Mouse (Mus musculus): ENCODE measurements around the gene Cmpk2. TPM values are rescaled to one million over a fixed set of nuclear protein-coding genes. Genes with fewer than 3 reads are reported as not detected.

The Cmpk2 gene
- polyA plus RNA-seq, 1 experiment from 2014 or later: 7.4 TPM

DNA sequence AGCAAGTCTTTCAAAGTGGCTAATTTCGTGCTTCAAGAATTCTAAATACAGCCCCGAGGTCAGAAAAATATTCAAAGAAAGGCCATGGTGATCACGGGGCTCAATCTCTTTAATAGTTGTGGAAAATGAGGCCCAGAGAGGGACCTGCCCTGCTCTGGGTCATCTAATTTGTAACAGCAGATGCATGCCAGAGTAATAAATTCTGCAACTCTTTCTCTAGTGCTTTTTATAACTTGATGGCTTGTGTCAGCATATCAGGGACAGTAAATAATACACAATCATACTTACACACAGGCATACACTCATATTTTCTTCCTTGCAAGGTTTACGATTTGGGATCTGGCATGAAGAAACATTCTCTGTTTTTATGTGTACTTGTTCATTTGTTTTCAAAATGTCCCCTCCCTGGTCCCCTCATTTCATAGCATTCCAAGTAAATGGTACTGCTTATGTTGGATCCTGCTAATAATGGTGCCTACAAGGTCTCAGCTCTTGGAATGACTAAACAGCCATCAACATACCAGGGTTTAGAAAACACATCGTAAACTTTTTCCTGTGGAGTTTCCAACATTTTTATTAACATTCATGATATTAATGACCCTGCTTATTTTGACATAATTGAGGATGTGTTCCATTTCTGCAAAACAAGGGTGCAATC is 19.7 kb downstream of the Cmpk2 start:
- 44% methylated on average over 5 of the region's 5 CpGs for WGBS
- H3K4me1 ChIP-seq (replicated peaks): peaks cover 16% of the 10 kb centered on the region
- H3K27ac ChIP-seq: 0 out of 2 replicates have a peak overlapping the region, but pooled peaks have one; percentile 3
- H3K36me3 ChIP-seq: no peaks in the 10 kb centered on the region
- no peaks in the 10 kb centered on the region for H3K27me3 ChIP-seq (ENCODE audit: insufficient read depth, poor library complexity, severe bottlenecking)
- no peaks in the 10 kb centered on the region for H3K9me3 ChIP-seq
- DNase-seq (ENCODE audit: low spot score): no peak
- H3K4me3 ChIP-seq: no peak overlapping the region

GRCm38 (mm10) chr12:26489942-26490341 is 20.9 kb downstream of the Cmpk2 start:
- DNase-seq (ENCODE audit: low spot score): no peak
- Histone ChIP-seq H3K27me3 (ENCODE audit: insufficient read depth, poor library complexity, severe bottlenecking) (no peaks in the 10 kb centered on the region), H3K4me3 (no peak overlapping the region), H3K4me1 (replicated peaks) (peaks cover 16% of the 10 kb centered on the region), H3K36me3 (no peaks in the 10 kb centered on the region), H3K27ac (no peak overlapping the region), H3K9me3 (no peaks in the 10 kb centered on the region)
- 89% methylated on average over 1 of the region's 1 CpGs for WGBS

DNA sequence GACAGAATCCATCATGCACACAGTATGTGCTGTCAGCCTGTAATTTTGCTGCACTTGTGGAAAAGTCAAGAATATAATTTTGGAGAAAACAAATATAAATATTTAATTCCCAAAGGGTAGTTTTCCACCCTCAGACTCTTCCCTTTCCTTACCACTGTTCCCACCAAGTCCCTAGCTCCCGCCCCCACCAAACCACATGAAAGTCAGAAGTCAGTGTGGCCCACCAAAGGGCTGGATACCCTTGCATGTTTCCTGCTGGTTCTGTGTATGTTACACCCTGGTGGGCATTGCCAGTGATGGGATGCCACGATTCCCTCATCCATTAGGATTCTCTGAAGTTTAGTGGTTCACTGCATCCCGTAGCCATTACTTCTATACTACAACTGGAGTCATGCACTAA is 32.0 kb downstream of the Cmpk2 start:
- no peaks in the 10 kb centered on the region for H3K27me3 ChIP-seq (ENCODE audit: insufficient read depth, poor library complexity, severe bottlenecking)
- no peak overlapping the region for H3K4me3 ChIP-seq
- WGBS: 82% methylated on average over 3 of the region's 3 CpGs
- H3K9me3 ChIP-seq: no peaks in the 10 kb centered on the region
- H3K4me1 ChIP-seq (replicated peaks): no peaks in the 10 kb centered on the region
- no peaks in the 10 kb centered on the region for H3K36me3 ChIP-seq
- no peak for DNase-seq (ENCODE audit: low spot score)
- no peak overlapping the region for H3K27ac ChIP-seq

DNA sequence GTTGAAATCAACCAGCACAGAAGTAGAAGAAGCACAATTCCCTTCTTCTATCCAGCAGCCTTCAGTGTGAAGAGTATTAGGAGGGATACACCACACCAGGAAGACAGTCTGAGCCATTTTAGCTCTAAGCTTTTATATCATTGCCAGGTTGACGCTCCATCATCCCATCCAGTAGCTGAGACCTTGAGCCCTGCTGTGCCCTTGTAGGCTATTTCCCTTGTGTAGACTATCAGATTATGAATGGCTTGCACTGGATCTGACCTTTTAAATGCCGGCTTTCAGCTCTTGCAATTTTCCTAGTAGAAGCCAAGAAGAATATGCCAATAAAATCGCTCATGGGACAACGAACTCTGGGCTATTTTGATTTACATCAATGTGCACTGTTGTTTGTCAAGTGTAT is 42.0 kb downstream of the Cmpk2 start:
- no peak overlapping the region for H3K27ac ChIP-seq
- H3K36me3 ChIP-seq: no peaks in the 10 kb centered on the region
- no peaks in the 10 kb centered on the region for H3K27me3 ChIP-seq (ENCODE audit: insufficient read depth, poor library complexity, severe bottlenecking)
- no peaks in the 10 kb centered on the region for H3K4me1 ChIP-seq (replicated peaks)
- no peaks in the 10 kb centered on the region for H3K9me3 ChIP-seq
- DNase-seq (ENCODE audit: low spot score): no peak
- 91% methylated on average over 4 of the region's 4 CpGs for WGBS
- no peak overlapping the region for H3K4me3 ChIP-seq

GRCm38 (mm10) chr12:26518206-26518605 is 49.2 kb downstream of the Cmpk2 start:
- H3K4me1 ChIP-seq (replicated peaks): no peaks in the 10 kb centered on the region
- 87% methylated on average over 3 of the region's 3 CpGs for WGBS
- no peak for DNase-seq (ENCODE audit: low spot score)
- H3K27me3 ChIP-seq (ENCODE audit: insufficient read depth, poor library complexity, severe bottlenecking): no peaks in the 10 kb centered on the region
- H3K27ac ChIP-seq: no peak overlapping the region
- H3K36me3 ChIP-seq: no peaks in the 10 kb centered on the region
- no peak overlapping the region for H3K4me3 ChIP-seq
- H3K9me3 ChIP-seq: no peaks in the 10 kb centered on the region

DNA sequence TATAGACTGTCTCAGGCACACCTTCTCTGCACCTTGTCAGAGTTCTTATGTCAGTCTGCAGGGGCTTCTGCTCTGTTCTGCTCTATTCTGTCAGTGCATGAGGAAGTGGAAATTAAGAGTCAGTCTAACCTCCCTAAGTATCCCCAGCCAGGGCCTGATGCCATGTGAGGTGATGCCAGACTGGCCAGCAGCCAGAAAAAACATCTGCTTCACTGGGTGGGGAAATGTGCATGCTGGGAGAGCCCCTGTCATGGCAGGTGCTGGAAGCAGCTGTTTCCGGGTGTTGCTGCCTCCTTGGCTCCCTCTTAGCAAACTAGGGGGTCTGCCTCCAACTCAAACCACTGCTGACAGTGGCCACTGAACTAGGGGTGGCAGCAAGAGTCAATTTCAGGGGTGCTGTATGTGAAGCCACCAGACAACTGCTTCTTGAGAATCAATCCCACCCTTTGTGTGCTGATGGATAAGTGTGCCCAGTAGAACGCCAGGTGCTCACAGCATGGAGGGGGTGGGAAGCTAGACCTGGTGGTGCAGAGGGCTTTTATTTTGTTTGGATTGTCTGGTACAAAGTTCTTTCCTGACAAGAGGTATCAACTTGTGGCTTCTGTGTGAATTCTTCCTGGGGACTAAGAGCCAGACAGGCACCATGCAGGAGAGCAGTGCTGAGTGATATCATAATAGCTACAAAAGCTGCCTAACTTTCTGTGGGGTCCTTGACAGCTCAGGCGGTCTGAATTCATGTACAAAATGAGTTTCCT is 56.1 kb downstream of the Cmpk2 start:
- H3K27me3 ChIP-seq (ENCODE audit: insufficient read depth, poor library complexity, severe bottlenecking): no peaks in the 10 kb centered on the region
- WGBS: 76% methylated on average over 3 of the region's 3 CpGs
- 0 out of 2 replicates have a peak, but pooled peaks cover 4% of the 10 kb centered on the region for H3K4me1 ChIP-seq (replicated peaks)
- H3K36me3 ChIP-seq: no peaks in the 10 kb centered on the region
- peak overlapping the region; percentile 23; the same call in 1 of the 2 replicates for H3K27ac ChIP-seq
- no peak overlapping the region for H3K4me3 ChIP-seq
- no peak for DNase-seq (ENCODE audit: low spot score)
- H3K9me3 ChIP-seq: 0 out of 2 replicates have a peak, but pooled peaks cover 3% of the 10 kb centered on the region

DNA sequence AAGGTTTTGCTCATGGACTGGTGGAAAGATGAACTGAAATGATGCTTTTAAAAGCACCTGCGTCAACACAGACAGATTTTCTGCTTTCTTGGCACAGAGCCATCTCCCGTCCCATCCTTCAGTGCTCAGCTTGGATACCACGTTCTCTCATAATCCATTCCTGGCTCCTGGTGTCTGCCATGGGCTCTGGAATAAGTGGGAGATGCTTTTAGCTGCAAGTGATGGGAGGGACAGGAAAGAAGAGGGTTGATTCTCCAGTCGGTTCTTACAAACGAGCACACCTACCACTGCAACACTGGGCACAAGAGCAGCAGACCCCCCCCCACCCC is 56.7 kb downstream of the Cmpk2 start:
- 77% methylated on average over 5 of the region's 5 CpGs for WGBS
- H3K4me1 ChIP-seq (replicated peaks): 0 out of 2 replicates have a peak, but pooled peaks cover 4% of the 10 kb centered on the region
- no peak for DNase-seq (ENCODE audit: low spot score)
- H3K27me3 ChIP-seq (ENCODE audit: insufficient read depth, poor library complexity, severe bottlenecking): no peaks in the 10 kb centered on the region
- H3K27ac ChIP-seq: no peak overlapping the region
- no peaks in the 10 kb centered on the region for H3K36me3 ChIP-seq
- 0 out of 2 replicates have a peak, but pooled peaks cover 3% of the 10 kb centered on the region for H3K9me3 ChIP-seq
- H3K4me3 ChIP-seq: no peak overlapping the region

Other genes starting within 250 kb of the Cmpk2 start
- 34.3 and 38.4 TPM in 2 replicates for gene Rnf144a, start 54.0 kb upstream of the Cmpk2 start, polyA plus RNA-seq (2016; fragmentation: Nextera tagmentation; extraction: Ambion mirVana)
- gene Rsad2, start 12.8 kb upstream of the Cmpk2 start, polyA plus RNA-seq (2016; fragmentation: Nextera tagmentation; extraction: Ambion mirVana): 0.30 and 0.35 TPM in 2 replicates

Measured in hindbrain, embryonic 10.5 days (tissue).